Mouse (Mus musculus): ENCODE results near the gene Macrod1. TPM values are rescaled to one million over a fixed set of nuclear protein-coding genes. Genes with fewer than 3 reads are reported as not detected.

Gene Macrod1
- polyA plus RNA-seq, 1 experiment from 2014 or later: 3.4 TPM

- DNase-seq (ENCODE audit: low spot score): no peak
- 97% methylated on average over 5 of the region's 5 CpGs for WGBS
- no peak overlapping the region for H3K4me3 ChIP-seq
- H3K36me3 ChIP-seq: peaks cover 25% of the 10 kb centered on the region
- no peak overlapping the region for H3K27ac ChIP-seq
- H3K27me3 ChIP-seq (ENCODE audit: insufficient read depth, poor library complexity, severe bottlenecking): no peaks in the 10 kb centered on the region
- peaks cover 30% of the 10 kb centered on the region for H3K4me1 ChIP-seq (replicated peaks)
- peaks cover 12% of the 10 kb centered on the region for H3K9me3 ChIP-seq
Measured at GRCm38 (mm10) chr19:7218753-7219152, 162.1 kb downstream of the Macrod1 start.

DNA sequence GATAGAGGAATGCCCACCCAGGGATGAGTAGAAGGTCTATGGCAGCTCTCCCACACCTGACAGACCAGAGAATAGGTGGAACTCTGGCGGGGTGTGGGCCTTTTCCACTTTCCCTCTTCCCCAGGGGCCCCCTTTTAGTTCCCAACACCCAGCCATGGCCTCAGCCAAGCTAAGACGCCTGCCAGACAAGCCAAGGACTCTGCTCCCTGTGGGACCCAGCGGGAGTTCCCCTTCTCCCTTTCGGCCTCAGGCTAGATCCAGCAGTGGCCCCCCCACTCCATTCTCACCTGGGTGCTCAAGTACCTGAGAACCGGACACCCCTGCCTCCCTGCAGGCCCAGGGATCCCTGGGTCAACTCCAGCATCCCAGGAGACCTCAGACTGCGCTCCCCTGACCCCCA lies 165.6 kb downstream of the Macrod1 start:
- H3K27ac ChIP-seq: no peak overlapping the region
- H3K36me3 ChIP-seq: peaks cover 23% of the 10 kb centered on the region
- H3K4me1 ChIP-seq (replicated peaks): peaks cover 11% of the 10 kb centered on the region
- DNase-seq (ENCODE audit: low spot score): no peak
- H3K27me3 ChIP-seq (ENCODE audit: insufficient read depth, poor library complexity, severe bottlenecking): no peaks in the 10 kb centered on the region
- H3K9me3 ChIP-seq: peaks cover 12% of the 10 kb centered on the region
- WGBS: 85% methylated on average over 6 of the region's 6 CpGs
- no peak overlapping the region for H3K4me3 ChIP-seq

DNA sequence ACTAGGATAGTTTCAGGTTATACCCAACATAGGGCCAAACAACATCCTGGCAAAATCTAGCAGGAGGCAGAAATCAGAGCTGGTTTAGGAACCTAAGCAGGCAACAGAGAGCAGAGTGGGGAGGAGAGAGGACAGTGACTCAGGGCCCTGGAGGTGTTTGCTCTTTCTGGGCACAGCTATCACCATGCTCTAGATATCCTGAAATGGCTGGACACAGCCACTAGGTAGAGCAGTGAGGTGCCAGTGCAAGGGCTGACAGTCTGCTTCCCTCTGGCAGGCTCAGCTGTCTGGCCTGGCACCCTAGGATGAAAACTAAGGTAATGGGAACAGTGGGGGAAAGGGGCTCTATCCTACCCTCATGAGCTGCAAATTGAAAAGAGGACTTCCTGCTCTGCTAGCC lies 166.9 kb downstream of the Macrod1 start:
- peaks cover 35% of the 10 kb centered on the region for H3K36me3 ChIP-seq
- DNase-seq (ENCODE audit: low spot score): no peak
- H3K4me3 ChIP-seq: no peak overlapping the region
- H3K27ac ChIP-seq: no peak overlapping the region
- H3K9me3 ChIP-seq: peaks cover 12% of the 10 kb centered on the region
- peaks cover 3% of the 10 kb centered on the region for H3K4me1 ChIP-seq (replicated peaks)
- H3K27me3 ChIP-seq (ENCODE audit: insufficient read depth, poor library complexity, severe bottlenecking): no peaks in the 10 kb centered on the region

DNA sequence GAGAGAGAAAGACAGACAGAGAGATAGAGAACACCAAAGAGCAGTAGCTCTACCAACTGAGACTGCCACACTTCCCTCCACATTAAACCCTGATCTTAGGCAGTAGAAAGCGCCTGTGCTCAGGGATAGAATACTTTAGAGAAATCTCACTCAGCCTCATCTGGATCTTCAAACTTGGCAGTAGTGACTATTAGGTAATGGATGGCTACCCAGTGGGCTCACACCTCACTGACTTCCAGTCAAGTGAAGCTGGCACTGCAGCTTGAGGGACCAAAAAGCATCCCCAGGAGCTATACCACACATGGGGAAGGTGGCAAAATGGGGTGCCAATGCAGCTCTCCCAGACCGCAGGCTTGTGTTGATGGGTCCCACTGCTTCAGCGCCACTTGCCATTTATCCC lies 167.6 kb downstream of the Macrod1 start:
- Histone ChIP-seq H3K4me1 (replicated peaks) (no peaks in the 10 kb centered on the region), H3K27me3 (ENCODE audit: insufficient read depth, poor library complexity, severe bottlenecking) (no peaks in the 10 kb centered on the region), H3K36me3 (peaks cover 43% of the 10 kb centered on the region), H3K27ac (no peak overlapping the region), H3K4me3 (no peak overlapping the region), H3K9me3 (peaks cover 12% of the 10 kb centered on the region)
- no peak for DNase-seq (ENCODE audit: low spot score)
- WGBS: 92% methylated on average over 3 of the region's 3 CpGs

DNA sequence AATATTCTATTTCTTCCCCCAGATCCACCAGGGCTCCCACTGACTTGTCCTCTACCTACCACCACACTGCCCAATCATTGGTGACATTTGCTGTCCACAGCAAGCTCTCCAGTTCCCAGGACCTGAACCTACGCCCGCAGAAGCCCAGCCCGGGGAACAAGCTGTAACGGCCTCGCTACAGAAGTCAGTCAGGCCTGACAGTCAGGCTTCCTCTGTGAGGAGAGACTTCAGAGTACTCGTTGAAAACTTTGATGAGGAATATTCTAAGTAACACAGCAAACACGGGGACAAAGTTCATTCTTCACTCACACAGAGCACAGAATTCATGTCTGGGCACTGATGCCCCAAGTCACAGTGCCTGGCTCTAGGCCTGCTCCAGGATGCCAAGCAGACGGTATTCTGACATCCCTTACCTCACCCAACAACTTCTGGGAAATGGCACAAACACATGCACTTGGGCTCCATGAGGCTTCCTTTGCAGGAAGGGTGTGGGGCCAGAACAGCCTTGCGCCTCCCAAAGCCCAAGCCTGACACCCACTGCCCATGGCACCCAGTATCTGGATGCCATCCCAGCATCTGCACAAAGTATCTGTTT lies 168.6 kb downstream of the Macrod1 start:
- DNase-seq (ENCODE audit: low spot score): no peak
- Histone ChIP-seq H3K36me3 (peaks cover 53% of the 10 kb centered on the region), H3K9me3 (peaks cover 12% of the 10 kb centered on the region), H3K4me3 (no peak overlapping the region), H3K27ac (no peak overlapping the region), H3K27me3 (ENCODE audit: insufficient read depth, poor library complexity, severe bottlenecking) (no peaks in the 10 kb centered on the region), H3K4me1 (replicated peaks) (no peaks in the 10 kb centered on the region)
- 84% methylated on average over 9 of the region's 9 CpGs for WGBS

DNA sequence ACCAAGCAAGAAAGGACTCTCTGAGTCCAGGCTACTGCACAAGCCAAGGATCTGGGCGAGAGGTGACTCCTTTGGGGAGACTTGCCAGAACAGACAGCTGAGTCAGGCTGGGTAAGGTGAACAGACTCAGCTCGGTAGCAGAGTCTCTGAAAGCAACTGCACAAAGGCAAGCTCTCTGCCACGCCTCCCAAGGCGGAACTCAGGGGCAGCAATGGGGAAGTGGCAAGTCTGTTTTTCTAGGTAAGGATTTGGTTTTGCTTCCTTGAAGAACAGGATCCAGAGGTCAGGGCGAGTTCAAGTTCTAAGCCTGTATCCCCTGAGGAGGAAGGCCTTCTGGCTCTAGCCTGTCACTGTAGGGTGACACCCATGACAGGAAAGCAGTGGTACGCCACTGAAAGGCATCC lies 169.9 kb downstream of the Macrod1 start:
- Histone ChIP-seq H3K27me3 (ENCODE audit: insufficient read depth, poor library complexity, severe bottlenecking) (no peaks in the 10 kb centered on the region), H3K4me3 (no peak overlapping the region), H3K36me3 (peaks cover 66% of the 10 kb centered on the region), H3K27ac (no peak overlapping the region), H3K9me3 (peaks cover 10% of the 10 kb centered on the region), H3K4me1 (replicated peaks) (no peaks in the 10 kb centered on the region)
- no peak for DNase-seq (ENCODE audit: low spot score)
- WGBS: 81% methylated on average over 6 of the region's 6 CpGs

GRCm38 (mm10) chr19:7234537-7235221 lies 178.1 kb downstream of the Macrod1 start:
- H3K27me3 ChIP-seq (ENCODE audit: insufficient read depth, poor library complexity, severe bottlenecking): no peaks in the 10 kb centered on the region
- H3K27ac ChIP-seq: no peak overlapping the region
- H3K36me3 ChIP-seq: peaks cover 86% of the 10 kb centered on the region
- H3K9me3 ChIP-seq: no peaks in the 10 kb centered on the region
- WGBS: 63% methylated on average over 8 of the region's 8 CpGs
- peak; percentile 72 for DNase-seq (ENCODE audit: low spot score)
- H3K4me3 ChIP-seq: no peak overlapping the region
- H3K4me1 ChIP-seq (replicated peaks): peaks cover 10% of the 10 kb centered on the region

DNA sequence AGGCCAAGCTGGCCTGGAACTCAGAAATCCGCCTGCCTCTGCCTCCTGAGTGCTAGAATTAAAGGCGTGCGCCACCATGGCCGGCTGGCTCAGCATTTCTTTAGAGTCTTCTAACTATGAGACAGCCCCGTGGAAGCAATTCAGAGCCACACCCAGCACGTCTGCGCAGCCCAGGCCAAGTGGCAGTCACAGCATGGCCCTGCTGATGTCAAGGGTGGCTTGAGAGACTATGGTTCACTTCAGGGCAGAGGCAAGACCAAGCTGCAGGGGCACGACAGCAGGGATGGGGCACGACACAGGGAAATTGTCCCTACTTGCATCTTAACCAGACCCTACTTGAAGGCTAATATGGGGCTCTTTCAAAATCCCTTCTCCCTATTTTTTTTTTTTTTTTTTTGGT lies 178.9 kb downstream of the Macrod1 start:
- DNase-seq (ENCODE audit: low spot score): no peak
- H3K27me3 ChIP-seq (ENCODE audit: insufficient read depth, poor library complexity, severe bottlenecking): no peaks in the 10 kb centered on the region
- H3K9me3 ChIP-seq: no peaks in the 10 kb centered on the region
- peaks cover 17% of the 10 kb centered on the region for H3K4me1 ChIP-seq (replicated peaks)
- 94% methylated on average over 9 of the region's 9 CpGs for WGBS
- H3K4me3 ChIP-seq: no peak overlapping the region
- peaks cover 78% of the 10 kb centered on the region for H3K36me3 ChIP-seq
- H3K27ac ChIP-seq: no peak overlapping the region

- Histone ChIP-seq H3K27ac (no peak overlapping the region), H3K36me3 (peaks cover 72% of the 10 kb centered on the region), H3K9me3 (no peaks in the 10 kb centered on the region), H3K4me1 (replicated peaks) (peaks cover 19% of the 10 kb centered on the region), H3K4me3 (no peak overlapping the region), H3K27me3 (ENCODE audit: insufficient read depth, poor library complexity, severe bottlenecking) (no peaks in the 10 kb centered on the region)
- no peak for DNase-seq (ENCODE audit: low spot score)
- WGBS: 94% methylated on average over 2 of the region's 2 CpGs
Measured at GRCm38 (mm10) chr19:7236011-7236410, 179.4 kb downstream of the Macrod1 start.

DNA sequence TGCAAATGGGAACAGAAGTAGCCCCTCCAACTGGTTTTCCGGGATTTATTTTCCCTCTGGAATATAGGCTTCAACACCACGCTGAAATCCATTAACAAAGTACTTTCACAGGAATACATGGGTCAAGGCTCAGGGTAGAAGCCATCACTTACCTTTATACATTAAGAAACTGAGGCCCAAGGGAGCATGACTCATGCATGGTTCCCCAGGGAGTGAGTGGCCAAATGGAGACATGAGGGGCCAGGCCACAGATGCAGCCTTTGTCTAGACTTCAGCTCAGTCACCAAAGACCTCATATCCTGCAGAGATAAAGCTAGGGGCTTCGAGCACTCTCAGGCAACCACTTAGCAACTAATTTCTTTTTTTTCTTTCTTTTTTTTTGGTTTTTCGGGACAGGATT lies 180.1 kb downstream of the Macrod1 start:
- Histone ChIP-seq H3K27me3 (ENCODE audit: insufficient read depth, poor library complexity, severe bottlenecking) (0 out of 2 replicates have a peak, but pooled peaks cover under 1% of the 10 kb centered on the region), H3K27ac (no peak overlapping the region), H3K9me3 (no peaks in the 10 kb centered on the region), H3K4me1 (replicated peaks) (peaks cover 26% of the 10 kb centered on the region), H3K4me3 (no peak overlapping the region), H3K36me3 (peaks cover 65% of the 10 kb centered on the region)
- 89% methylated on average over 4 of the region's 4 CpGs for WGBS
- no peak for DNase-seq (ENCODE audit: low spot score)

DNA sequence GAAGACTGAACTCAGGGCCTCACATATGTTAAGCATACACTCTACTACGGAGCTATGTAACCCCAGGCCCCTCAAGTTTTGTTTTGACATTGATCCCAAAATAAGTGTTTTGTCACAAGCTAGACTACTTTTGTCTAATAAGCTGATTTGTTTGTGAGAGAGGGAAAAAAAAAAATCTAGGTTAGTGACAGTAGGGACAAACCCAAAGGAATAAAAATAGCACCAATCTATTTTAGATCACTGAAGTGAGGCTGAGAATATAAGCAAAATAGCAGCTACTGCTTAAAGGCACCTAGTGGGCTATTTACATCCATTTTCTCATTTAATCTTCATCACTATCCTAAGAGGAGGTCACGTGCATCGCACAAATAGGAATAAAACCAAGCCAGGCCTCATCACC lies 183.0 kb downstream of the Macrod1 start:
- 0 out of 2 replicates have a peak overlapping the region, but pooled peaks have one; percentile 95 for H3K27ac ChIP-seq
- 90% methylated on average over 3 of the region's 3 CpGs for WGBS

DNA sequence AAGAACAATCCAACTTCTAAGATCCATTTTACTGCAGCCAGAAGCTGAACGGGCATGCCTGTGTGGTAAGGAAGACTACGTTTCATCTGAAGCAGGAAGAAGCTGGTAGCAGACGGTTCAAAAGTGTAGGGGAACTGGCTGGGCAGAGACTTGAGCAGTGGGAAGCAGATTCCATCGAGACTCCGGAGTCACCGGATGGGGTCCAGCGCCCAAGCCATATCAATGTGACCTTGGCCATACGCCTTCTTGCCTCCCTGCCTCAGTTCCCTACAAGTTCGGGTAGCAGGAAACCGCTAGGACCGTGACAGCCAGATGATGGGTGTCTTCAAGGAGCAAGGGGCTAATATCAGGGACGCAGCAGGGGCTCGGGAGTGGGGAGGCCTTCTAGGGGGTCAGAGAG lies 183.7 kb downstream of the Macrod1 start:
- peak overlapping the region; percentile 95 for H3K27ac ChIP-seq
- H3K27me3 ChIP-seq (ENCODE audit: insufficient read depth, poor library complexity, severe bottlenecking): peaks cover 17% of the 10 kb centered on the region; the same call in 1 of the 2 replicates
- peaks cover 28% of the 10 kb centered on the region for H3K4me1 ChIP-seq (replicated peaks)
- 5% methylated on average over 13 of the region's 13 CpGs for WGBS
- peak overlapping the region; percentile 86 for H3K4me3 ChIP-seq
- no peaks in the 10 kb centered on the region for H3K9me3 ChIP-seq
- H3K36me3 ChIP-seq: peaks cover 32% of the 10 kb centered on the region
- DNase-seq (ENCODE audit: low spot score): no peak

More for the DNA sequence above, 183.0 kb downstream of the Macrod1 start:
- H3K36me3 ChIP-seq: peaks cover 37% of the 10 kb centered on the region
- H3K9me3 ChIP-seq: no peaks in the 10 kb centered on the region
- H3K27me3 ChIP-seq (ENCODE audit: insufficient read depth, poor library complexity, severe bottlenecking): peaks cover 17% of the 10 kb centered on the region; the same call in 1 of the 2 replicates
- H3K4me3 ChIP-seq: peak overlapping the region; percentile 86
- H3K4me1 ChIP-seq (replicated peaks): peaks cover 28% of the 10 kb centered on the region
- no peak for DNase-seq (ENCODE audit: low spot score)
